Mouse (Mus musculus) gastrocnemius, postnatal 36 days (tissue): ENCODE results near the gene Tmem62. TPM values are rescaled to one million over a fixed set of nuclear protein-coding genes. Genes with fewer than 3 reads are reported as not detected.
A peak's percentile ranks its signal among the peaks of the same experiment; 100 is the strongest.
"Not testable (repeated sequence)": the region's sequence is repeated elsewhere in the genome, so short reads cannot be mapped to it uniquely, and the experiment has no call there.

Source experiments
- DNase-seq, 2 experiments: peaks; one replicate each; pipeline ENCODE4 v3.0.0; 2022
- intact Hi-C: fragments of 180-260 bp; cut with DNase I; formaldehyde crosslinking; loops from one replicate; pipeline ENCODE4 v1.15.1; 2025
- total RNA-seq, 2 experiments: library from RNA; stranded (reverse); gene quantifications; 2 replicates each; pipeline ENCODE4 v1.2.3; 2021

Tmem62 gene
- total RNA-seq, 2 experiments from 2014 or later, result 2.4 to 4.1 TPM

DNA sequence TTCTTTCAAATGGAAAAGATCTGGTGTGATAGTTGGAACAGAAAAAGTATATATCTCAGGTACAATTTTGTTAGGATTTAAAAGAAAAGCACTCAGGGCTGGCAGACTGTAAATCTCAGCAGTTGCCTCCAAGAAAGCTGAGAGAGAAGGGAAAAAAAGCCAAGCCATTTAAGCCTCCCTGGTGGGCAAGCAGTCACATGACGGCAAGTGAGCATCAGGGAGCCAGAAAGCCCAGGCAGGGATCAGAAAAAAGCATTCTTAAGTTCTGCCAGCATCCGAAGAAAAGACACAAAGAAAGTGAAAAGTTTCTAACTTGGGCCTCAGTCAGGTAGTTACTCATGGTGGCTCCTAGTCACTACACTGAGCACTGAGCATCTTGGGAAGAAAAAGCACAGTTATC, 6.8 kb downstream of the Tmem62 start:
- DNase-seq, result no peak
- intact Hi-C loops, result no loop called here

DNA sequence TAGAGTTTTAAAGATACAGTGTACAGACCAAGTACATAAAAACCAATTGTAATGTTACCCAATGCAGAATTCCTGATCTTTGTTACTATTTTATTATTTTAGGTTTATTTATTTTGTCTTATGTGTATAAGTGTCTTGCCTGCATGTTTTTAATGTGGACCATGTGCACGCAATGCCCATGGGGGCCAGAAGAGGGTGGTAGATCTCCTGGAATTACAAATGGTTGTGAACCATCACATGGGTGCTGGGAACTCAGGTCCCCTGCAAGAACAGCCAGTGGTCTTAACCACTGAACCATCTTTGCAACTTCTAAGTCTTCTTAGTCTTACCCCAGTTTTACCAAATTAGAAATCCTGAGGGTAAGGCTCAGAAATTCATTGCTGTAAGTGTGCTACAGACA, 8.4 kb downstream of the Tmem62 start:
- intact Hi-C loops, result no loop called here
- DNase-seq, result no peak

DNA sequence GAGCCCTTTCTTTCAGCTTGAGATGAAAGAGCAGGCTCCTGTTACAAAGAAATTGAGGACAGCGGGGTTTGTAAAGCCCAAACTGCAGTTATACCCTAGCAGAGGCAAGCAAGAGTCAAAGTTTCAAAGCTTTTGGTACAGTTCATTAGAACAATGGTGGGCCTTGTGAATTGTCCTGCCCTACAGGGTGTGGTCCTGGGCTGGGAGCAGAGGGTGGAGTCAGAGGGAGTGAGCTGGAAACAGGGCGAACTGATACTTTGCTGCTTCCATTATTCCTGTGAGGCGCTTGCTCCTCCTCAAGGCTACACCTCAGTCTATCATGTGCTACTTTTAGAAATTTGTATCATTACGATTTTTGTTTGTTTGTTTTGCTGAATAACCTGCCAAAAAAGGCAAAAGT, 14.4 kb downstream of the Tmem62 start:
- intact Hi-C loops, result no loop called here
- no peak for DNase-seq

DNA sequence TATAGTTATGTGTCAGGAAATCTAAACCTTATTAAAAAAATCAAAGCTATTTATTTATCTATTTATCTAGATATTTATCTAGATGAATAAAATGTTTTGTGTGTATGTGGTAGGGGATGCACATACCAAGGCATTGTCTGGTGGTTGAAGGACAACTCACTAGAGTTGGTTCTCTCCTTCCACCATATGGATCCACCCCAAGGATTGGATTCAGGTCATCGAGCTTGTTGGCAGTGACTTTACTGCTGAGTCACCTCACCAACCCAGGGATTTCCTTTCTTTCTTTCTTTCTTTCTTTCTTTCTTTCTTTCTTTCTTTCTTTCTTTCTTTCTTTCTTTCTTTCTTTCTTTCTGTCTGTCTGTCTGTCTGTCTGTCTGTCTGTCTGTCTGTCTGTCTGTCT, 19.8 kb downstream of the Tmem62 start:
- intact Hi-C loops, DNase-seq: not testable (repeated sequence)

DNA sequence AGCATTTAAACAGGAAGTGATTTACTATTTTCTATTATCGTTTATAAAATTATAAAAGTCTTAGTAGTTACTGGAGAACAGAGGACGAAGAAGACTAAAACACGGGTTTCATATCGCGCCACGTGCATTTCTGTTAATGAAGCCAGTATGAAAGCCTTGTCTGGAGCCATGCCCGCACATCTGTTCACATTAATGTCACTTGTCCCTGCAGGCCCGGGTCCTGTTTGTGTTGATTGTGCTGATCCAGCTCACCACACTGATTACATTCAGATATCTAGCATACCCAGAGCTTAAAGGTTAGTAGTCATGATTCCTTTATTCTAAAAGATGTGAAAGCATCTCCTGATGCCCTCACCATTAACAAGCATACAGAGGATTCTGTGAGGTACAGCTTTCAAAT, 22.0 kb downstream of the Tmem62 start:
- intact Hi-C loops, result no loop called here
- DNase-seq, result no peak

DNA sequence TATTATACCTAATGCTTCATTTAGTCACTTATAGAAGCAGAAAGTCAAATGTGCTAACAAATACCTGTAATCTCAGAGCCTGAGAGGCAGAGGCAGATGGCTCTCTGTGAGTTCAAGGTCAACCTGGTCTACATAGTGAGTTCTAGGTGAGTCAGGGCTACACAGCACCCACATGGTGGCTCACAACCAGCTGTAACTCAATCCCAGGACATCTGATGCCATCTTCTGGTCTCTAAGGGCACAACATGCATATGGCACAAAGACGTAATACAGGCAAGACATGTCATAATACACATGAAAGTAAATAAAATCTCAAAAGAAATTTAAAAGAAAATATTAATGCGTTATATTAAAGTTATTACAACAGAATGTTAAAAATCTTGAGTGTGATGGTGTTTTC, 26.8 kb downstream of the Tmem62 start:
- DNase-seq, result no peak
- intact Hi-C loops, result no loop called here

DNA sequence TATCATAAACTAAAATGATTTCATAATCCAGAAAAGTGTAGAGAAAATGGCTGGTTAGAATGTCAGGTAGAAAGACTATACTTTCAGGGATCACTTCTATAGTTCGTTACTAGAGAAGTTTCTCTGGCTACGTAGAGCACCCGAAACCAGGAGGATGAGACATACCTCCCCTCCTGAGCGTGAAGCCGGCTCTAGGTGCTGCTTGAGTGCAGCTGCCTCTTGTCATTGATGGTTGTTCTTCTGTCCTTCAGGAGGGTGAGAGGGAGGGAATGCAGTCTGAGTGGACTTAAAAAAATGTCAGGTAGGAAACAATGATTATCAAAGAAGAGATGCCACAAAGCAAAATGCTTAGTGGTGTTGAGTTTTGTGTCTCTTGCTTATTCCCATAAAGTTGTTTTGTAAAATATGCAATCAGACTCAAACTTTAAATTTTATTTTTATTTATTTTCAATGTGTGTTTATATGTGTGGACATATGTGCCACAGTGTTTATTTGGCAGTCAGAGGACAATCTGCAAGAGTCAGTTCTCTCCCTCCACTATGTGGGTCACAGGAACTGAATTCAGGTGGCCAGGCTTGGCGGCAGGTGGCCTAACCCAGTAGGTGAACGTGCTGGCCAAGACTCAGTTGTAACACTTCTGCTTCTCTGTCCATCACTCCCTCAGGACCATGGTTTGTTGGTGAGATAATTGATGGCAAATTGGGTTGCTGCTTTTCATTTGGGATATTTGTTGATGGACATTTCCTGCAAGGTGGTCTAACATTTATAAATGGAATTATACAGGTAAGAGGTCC, 27.4 kb downstream of the Tmem62 start:
- DNase-seq, result no peak
- intact Hi-C loops, result no loop called here

DNA sequence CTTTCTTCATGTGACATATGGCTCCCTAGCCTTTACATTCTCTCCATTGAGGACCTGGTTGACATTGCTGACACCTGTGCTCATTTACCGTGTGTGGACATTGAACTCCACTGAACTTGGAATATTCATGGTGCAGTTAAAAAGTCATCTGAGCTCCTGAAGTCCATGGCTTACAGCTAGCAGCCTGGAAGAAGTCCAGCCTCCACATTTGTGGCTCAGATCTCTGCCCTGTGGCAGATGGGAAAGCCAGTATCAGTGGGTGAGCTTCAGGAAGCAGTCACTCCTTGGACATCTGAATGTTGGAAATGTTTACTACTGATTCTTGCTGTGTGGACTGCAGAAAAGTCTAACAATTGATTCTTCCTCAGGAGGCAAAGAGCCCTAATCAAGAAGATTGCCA, 30.2 kb downstream of the Tmem62 start:
- no peak for DNase-seq
- intact Hi-C loops, result no loop called here

DNA sequence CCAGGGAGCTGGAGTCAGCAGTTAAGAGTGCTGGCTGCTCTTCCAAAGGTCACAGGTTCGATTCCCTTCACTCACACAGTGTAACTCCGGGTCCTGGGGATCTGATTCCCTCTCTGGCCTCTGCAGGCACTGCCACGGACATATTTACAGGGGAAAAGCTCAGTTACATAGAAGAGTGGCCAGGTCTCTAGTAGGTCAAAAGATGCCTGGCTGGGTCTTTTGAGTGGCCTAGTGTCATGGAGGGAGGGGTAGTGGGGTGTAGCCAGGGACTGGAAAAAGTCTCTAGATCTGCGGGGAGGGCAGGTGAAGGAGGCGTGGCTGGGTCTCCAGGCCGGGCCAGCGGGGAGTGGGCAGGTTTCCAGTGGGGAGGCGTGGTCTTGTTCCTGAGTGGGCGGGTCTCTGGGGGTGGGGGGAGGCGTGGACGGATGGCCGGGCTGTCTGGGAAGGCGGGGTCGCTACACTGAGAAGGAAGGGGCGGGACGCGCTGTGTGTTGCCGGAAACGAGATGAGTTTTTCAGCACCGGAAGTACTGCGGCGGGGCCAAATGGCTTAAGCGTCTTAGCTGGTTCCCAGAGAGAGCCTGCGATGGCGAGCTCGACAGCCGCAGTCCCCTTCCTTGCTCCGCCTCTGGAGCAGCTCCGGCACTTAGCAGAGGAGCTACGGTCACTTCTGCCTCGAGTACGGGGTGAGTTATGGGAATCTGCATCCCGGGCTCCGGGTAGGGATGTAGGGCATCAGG, 31.3 kb downstream of the Tmem62 start, which contains the start of gene Ccndbp1:
Gene Ccndbp1 (plus strand): TSS at position 479 of the 739 bp plus-strand sequence.
- intact Hi-C loops, result no loop called here
- peak; percentile 85 to 89 for DNase-seq

DNA sequence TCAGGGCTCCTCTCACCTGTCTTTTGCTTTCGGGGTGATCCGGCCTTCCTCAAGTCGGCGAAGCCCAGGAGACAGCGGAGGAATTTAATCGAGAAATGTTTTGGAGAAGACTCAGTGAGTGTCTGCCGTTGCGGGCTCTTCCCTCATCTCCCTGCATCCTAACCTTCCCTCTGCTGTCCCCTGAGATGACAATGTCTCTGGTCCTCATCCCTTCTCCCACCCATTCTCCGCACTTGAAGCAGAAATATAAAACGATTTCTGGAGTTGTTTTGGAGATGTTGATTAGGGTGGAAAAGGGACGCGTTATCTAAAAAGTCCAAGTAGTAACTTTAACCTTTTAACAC, 31.8 kb downstream of the Tmem62 start:
- DNase-seq, result no peak
- intact Hi-C loops, result no loop called here

DNA sequence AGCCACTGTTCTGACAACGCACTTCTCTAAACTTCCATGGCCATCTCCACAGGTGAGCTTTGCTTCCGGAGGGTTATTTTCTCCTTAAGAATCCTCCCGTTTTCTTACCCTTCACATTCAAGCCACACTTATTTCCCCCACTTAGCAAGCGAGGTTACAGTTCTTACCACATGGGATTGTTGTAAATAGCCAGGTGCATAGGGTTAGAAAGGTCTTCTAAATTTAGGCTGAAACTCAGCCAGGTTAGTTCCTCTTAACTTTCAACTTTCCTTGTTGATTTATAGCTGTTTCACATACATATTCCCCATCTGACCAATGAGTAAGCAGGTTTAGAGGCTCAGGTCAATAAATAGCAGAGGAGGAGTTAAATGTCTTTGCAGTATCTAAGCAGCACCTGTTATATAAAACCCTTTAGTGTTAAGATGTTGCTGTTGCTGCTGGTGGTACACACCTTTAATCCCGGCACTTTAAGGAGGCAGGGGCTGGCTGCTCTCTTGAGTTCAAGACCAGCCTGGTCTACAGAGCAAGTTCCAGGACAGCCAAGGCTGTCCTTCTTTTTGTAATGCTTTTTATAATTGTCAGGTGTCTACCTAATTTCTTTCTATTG, 32.4 kb downstream of the Tmem62 start:
- intact Hi-C loops, result no loop called here
- DNase-seq, result no peak

DNA sequence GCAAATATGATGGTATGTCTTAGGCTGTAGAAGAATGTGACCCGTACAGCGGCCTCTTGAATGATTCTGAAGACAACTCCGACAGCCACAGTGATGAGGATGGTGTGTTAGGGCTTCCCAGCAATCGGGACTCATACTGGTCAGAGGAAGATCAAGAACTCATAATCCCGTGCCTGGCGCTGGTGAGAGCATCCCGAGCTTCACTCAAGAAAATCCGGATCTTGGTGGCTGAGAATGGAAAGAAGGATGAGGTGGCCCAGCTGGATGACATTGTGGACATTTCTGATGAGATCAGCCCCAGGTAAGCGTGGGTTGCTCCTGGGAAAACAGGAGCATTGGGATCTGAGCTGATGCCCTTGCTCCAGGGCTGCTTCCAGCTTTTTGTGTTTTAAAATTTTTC, 35.9 kb downstream of the Tmem62 start:
- intact Hi-C loops, result no loop called here
- no peak for DNase-seq

DNA sequence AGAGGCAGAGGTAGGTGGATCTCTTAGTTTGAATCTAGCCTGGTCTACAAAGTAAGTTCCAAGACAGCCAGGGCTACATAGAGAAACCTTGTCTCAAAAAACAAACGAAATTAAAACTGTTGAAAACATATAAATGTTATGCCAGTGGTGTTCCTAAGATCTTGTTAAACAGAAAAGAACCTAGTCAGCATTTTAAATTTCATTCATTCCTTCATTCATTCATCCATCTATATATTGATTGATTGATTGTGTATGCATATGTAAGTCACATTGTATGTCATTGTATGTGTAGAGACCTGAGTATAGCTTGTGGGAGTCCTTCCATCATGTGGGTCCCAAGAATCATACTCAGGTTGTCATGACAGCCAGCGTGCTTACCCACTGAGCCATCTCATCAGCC, 38.7 kb downstream of the Tmem62 start:
- intact Hi-C loops, result no loop called here
- no peak for DNase-seq

DNA sequence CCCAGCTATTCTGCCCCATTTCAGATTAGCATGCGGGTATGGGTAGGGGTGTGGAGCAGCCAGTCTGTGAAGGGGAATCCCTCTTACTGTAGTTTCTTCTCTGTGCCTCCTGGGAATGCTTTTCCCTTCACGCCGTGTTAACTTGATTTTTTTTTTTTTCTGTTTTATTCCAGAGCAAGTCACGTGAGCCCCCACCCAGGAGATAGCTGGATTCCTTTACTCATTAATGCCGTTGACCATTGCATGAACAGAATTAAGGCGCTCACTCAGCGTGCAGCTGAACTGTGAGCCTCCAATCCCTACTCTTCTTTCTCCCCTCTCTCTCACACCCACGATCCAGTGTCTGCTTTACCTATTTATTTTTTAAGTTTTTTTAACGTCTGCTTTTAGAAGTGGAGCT, 39.4 kb downstream of the Tmem62 start:
- intact Hi-C loops, result no loop called here

DNA sequence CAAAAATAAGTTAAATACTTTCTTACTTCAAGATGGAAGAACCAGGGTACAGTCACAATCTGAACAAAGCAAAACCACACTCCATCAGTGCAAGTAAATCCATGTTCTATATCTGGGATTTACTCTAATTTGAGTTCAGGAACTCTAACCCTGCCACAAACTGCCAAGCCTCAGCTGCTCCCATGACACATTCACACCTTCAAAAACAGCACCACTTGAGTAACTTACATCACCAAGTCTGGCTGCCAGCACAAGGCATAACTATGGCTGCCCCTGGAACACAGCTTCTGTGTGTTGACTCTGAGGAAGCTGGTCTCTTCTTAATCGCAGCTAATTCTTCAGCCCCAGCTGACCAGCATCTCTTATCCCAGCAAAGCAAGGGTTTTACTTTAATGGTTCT, 40.3 kb downstream of the Tmem62 start:
- intact Hi-C loops, result no loop called here
- no peak for DNase-seq

More for the DNA sequence above, 39.4 kb downstream of the Tmem62 start:
- no peak for DNase-seq

DNA sequence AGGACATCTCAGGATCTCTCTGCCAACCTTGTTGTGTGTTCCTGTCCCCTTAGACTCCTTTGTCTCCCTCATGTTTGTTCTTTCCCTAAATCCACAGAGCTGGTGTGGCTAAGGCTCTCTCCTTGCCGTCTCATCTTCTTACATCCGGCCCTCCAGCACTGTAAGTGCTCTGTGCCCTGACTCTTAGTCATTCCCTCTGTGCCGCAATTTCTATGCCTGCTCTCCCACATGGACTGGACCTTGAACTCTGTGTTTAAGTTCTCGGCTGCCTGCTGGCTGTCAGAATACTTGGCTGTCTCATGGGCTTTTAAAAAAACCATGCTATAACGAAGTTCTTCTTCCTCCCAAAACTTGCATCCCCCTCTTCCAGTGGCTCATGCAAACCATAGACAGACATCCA, 46.1 kb downstream of the Tmem62 start:
- intact Hi-C loops, result no loop called here
- DNase-seq, result no peak

DNA sequence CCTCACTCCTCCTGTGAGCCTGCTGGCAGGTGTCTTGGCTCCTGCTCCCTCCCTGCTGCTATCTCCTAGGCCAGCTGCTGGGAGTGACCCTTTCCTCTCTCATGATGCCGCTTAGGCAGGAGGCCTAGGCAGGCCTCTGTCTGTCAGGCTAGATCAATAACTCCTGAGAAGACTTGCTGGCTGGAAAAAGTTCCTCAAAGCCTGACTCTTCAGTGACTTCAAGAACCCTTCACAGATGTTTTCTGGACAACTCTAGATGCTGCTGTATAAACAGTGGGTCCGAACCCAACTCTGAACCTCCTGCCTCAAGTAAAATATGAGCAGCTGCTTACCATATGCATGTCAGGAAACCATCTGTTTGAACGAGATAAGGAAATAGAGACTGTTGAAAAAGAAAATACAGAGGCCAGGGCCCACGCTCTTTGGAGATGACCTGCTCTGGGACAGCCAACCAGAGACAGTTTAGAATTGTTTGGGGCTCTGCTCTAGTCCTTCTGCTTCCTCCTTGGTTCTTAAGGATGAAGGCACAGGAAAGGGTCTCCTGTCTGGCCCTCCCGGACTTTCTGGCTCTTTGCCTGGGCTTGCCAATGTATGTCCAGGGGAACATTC, 60.0 kb downstream of the Tmem62 start, which contains the start of gene Epb42:
Gene Epb42 (minus strand): TSS at position 340 of the 609 bp plus-strand sequence.
- intact Hi-C loops, result no loop called here
- DNase-seq, result no peak

DNA sequence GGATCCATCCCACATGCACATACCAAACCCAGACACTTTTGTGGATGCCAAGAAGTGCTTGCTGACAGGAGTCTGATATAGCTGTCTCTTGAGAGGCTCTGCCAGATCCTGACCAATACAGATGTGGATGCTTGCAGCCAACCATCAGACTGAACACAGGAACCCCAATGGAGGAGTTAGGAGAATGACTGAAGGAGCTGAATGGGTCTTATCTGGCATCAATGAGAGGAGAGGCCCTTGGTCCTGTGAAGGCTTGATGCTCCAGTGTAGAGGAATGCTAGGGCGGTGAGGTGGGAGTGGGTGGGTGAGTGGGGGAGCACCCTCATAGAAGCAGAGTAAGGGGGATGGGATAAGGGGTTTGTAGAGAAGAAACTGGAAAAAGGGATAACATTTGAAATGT, 62.0 kb downstream of the Tmem62 start:
- DNase-seq, intact Hi-C loops: not testable (repeated sequence)

DNA sequence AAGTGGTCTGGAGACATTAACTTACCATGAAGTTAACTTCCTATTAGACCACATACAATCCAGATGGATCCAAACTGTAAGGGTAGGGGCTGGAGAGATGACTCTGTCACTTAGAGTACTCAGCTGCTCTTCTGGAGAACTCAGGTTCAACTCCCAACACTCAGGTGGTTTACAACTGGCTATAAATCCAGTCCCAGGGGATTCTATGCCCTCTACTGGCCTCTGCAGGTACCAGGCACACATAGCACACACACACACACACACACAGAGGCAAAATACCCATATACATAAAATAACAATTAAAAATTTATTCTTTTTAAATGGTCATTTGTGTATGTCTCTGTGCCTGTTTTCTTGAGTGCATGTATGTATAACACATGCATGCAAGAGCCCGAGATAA, 62.6 kb downstream of the Tmem62 start:
- DNase-seq, result no peak
- intact Hi-C loops, result no loop called here

DNA sequence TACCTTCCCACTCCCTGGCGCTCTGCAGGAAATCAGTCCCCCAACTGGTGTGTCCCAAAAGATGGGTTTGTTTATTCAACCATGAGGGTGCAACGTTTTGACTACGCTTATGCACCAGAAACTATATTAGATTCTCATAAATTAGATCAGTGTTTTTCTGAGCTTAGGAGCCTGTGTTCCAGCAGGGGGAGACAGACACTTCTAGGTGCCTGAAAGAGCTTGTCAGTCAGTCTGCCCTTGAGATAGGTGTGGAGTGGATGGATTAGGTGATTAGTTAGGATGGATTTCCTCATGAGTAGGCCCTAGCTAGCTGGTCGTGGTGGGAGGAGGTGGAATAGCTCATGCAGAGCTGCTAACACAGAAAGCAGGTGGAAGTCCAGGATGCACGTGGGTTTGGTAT, 64.3 kb downstream of the Tmem62 start:
- no peak for DNase-seq
- intact Hi-C loops, result loop anchor here (5.0 kb wide), 1 partner anchor 61 kb away; no protein-coding TSS in a partner anchor

DNA sequence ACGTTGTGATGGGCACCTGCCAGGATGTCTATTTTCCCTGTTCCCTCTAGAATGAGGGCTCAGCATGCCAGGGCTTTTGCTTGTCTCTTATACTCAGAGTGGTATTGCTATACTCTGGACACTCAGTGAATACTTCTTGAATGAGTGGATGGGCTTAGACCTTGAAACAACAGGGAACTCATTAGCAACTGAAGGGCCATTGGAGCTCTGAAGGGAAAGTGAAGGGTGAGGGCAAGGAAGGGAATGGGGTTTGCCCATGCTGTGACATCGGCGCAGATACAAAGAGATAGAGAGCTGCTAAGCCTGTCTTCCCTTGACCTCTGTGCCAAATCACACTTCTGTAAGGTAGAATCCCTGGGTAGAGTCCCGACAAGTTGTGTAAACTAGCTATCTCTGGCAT, 68.8 kb downstream of the Tmem62 start:
- DNase-seq, result no peak
- intact Hi-C loops, result no loop called here
